Mouse (Mus musculus): ENCODE results near the gene Rwdd3.

GRCm38 (mm10) chr3:121217011-121217410 lies 45.5 kb upstream of the Rwdd3 start:
- TF ChIP-seq EP300 (IDR thresholded peaks at IDR 0.05) (no peak), CTCF (IDR thresholded peaks at IDR 0.05) (no peak)

Data from lung, postnatal 0 days (tissue).